9 mouse cellular contexts compared by ENCODE assay signal in the genomic region with DNA sequence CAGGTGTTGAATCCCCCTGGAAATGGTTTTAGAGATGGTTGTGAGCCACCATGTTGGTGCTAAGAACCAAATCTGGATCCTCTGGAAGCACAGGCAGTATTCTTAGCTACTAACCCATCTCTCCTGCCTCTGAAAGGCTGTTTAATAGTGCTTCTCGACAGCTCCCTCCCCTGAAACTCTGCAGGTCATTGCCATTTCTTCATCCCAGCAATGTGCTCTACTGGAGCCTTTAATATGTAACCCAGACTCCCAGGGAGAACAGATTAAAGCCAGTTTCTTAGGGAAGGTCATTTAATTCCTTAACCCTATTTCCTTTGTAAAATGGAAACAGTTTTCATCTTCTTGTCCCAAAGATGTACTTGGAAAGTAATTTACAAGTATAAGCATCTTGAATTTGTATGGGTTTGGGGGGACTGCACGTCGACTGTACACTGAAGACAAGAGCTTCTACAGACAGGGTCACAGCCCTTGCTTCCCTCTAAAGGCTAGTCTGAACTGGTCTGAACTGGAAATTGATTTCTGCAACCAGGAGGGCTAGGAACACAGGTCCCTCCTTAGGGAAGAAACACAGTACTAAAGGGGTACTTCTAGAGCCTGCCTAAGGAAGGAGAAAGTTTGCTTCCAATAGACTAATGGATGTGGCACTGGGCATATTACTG. TPM values are rescaled to one million over a fixed set of nuclear protein-coding genes. Genes with fewer than 3 reads are reported as not detected.
DNase-seq lines count a peak whose midpoint lies in the region; ATAC-seq and TF ChIP-seq lines count a peak whose summit lies in the region.
"Had no signal": no experiment of that assay in that cellular context is flagged by ENCODE, and none has a peak within 500 bp of the region (broad histone marks: within the 10 kb centered on the region; RNA-seq: fewer than 3 reads in every experiment).

No protein-coding gene starts in this region.

- ATAC-seq in midbrain, embryonic 13.5 days: no peak
- no peak for ATAC-seq in intestine, embryonic 16.5 days
- ATAC-seq in stomach, postnatal 0 days (ENCODE audit: low FRiP score, low TSS enrichment): no peak

- 73% methylated on average over 3 of the region's 3 CpGs for WGBS in midbrain, embryonic 13.5 days
- WGBS in midbrain, embryonic 10.5 days: 71% methylated on average over 3 of the region's 3 CpGs
- 65% methylated on average over 3 of the region's 3 CpGs for WGBS in intestine, embryonic 16.5 days
- WGBS in stomach, postnatal 0 days: 46% methylated on average over 3 of the region's 3 CpGs

- H3K36me3 ChIP-seq in midbrain, embryonic 13.5 days: peaks cover 21% of the 10 kb centered on the region
- H3K36me3 ChIP-seq in midbrain, embryonic 10.5 days: peaks cover 34% of the 10 kb centered on the region
- H3K36me3 ChIP-seq in intestine, embryonic 16.5 days (ENCODE audit: control insufficient read depth, insufficient read depth, low read length): no peaks in the 10 kb centered on the region; the same call in 1 of the 2 replicates
- 0 out of 2 replicates have a peak, but pooled peaks cover 2% of the 10 kb centered on the region for H3K36me3 ChIP-seq in stomach, postnatal 0 days (ENCODE audit: control insufficient read depth, insufficient read depth, low read length)

- no peak overlapping the region for H3K9ac ChIP-seq in midbrain, embryonic 13.5 days (replicated peaks)
- H3K9ac ChIP-seq in intestine, embryonic 16.5 days (ENCODE audit: low read depth, low read length): 0 out of 2 replicates have a peak overlapping the region, but pooled peaks have one; percentile 45
- H3K9ac ChIP-seq in stomach, postnatal 0 days (ENCODE audit: low read length): no peak overlapping the region
- H3K9ac ChIP-seq: limb, embryonic 15.5 days had no signal

- DNase-seq in kidney, adult 9 months: peak; percentile 80
- no peak for DNase-seq in kidney, adult 18-20 months
- DNase-seq in midbrain, embryonic 10.5 days (ENCODE audit: low spot score): no peak
- DNase-seq in stomach, postnatal 0 days (ENCODE audit: low spot score): no peak
- DNase-seq in cerebellum, postnatal 25 days: no peak

- peak overlapping the region; percentile 81; the same call in 1 of the 2 replicates for H3K4me2 ChIP-seq in midbrain, embryonic 13.5 days (replicated peaks)
- peak overlapping the region; percentile 43; the same call in 1 of the 2 replicates for H3K4me2 ChIP-seq in intestine, embryonic 16.5 days (ENCODE audit: low read depth, low read length)
- H3K4me2 ChIP-seq in stomach, postnatal 0 days (replicated peaks; ENCODE audit: low read depth): no peak overlapping the region

- peaks cover 33% of the 10 kb centered on the region for H3K27me3 ChIP-seq in midbrain, embryonic 13.5 days
- H3K27me3 ChIP-seq in midbrain, embryonic 10.5 days (ENCODE audit: low read depth, poor library complexity, severe bottlenecking): peaks cover 38% of the 10 kb centered on the region
- H3K27me3 ChIP-seq in intestine, embryonic 16.5 days (replicated peaks; ENCODE audit: control insufficient read depth, insufficient read depth, low read length): peaks cover 5% of the 10 kb centered on the region; the same call in 1 of the 2 replicates
- no peaks in the 10 kb centered on the region for H3K27me3 ChIP-seq in stomach, postnatal 0 days (ENCODE audit: control insufficient read depth, insufficient read depth, low read length)

- peaks cover 75% of the 10 kb centered on the region for H3K4me1 ChIP-seq in midbrain, embryonic 13.5 days (replicated peaks)
- H3K4me1 ChIP-seq in midbrain, embryonic 10.5 days: peaks cover 73% of the 10 kb centered on the region
- peaks cover 40% of the 10 kb centered on the region for H3K4me1 ChIP-seq in intestine, embryonic 16.5 days (ENCODE audit: control insufficient read depth, insufficient read depth, low read length)
- peaks cover 23% of the 10 kb centered on the region for H3K4me1 ChIP-seq in stomach, postnatal 0 days (replicated peaks; ENCODE audit: control insufficient read depth, insufficient read depth)

- TF ChIP-seq EP300 in stomach, postnatal 0 days (optimal IDR thresholded peaks at IDR 0.05): no peak

- H3K4me3 ChIP-seq in midbrain, embryonic 13.5 days (replicated peaks): no peak overlapping the region
- H3K4me3 ChIP-seq in midbrain, embryonic 10.5 days: no peak overlapping the region
- peak overlapping the region; percentile 15; the same call in 1 of the 2 replicates for H3K4me3 ChIP-seq in intestine, embryonic 16.5 days (ENCODE audit: low read length)
- H3K4me3 ChIP-seq in stomach, postnatal 0 days (ENCODE audit: low read depth, low read length): no peak overlapping the region

- no peaks in the 10 kb centered on the region for H3K9me3 ChIP-seq in midbrain, embryonic 13.5 days
- no peaks in the 10 kb centered on the region for H3K9me3 ChIP-seq in midbrain, embryonic 10.5 days (replicated peaks)
- H3K9me3 ChIP-seq in intestine, embryonic 16.5 days (ENCODE audit: control insufficient read depth, low read length): no peaks in the 10 kb centered on the region
- no peaks in the 10 kb centered on the region for H3K9me3 ChIP-seq in stomach, postnatal 0 days (ENCODE audit: control insufficient read depth, low read length)
- H3K9me3 ChIP-seq: heart, embryonic 10.5 days; limb, embryonic 15.5 days had no signal

- TF ChIP-seq CTCF in stomach, postnatal 0 days (IDR thresholded peaks at IDR 0.05; ENCODE audit: low read depth): no peak

- 0 out of 2 replicates have a peak overlapping the region, but pooled peaks have one; percentile 14 for H3K27ac ChIP-seq in midbrain, embryonic 13.5 days
- H3K27ac ChIP-seq in midbrain, embryonic 10.5 days (replicated peaks): no peak overlapping the region
- H3K27ac ChIP-seq in intestine, embryonic 16.5 days (ENCODE audit: low read length): peak overlapping the region; percentile 88
- H3K27ac ChIP-seq in stomach, postnatal 0 days (replicated peaks): peak overlapping the region; percentile 73; the same call in 1 of the 2 replicates
- H3K27ac ChIP-seq: heart, embryonic 10.5 days; limb, embryonic 15.5 days had no signal

RNA-seq across cellular contexts. Expression of gene Cenpb, which starts 4.5 kb away (rescaled TPM):
- 13.3 and 15.0 TPM in 2 replicates for polyA plus RNA-seq in midbrain, embryonic 13.5 days (2015; fragmentation: Nextera tagmentation; extraction: Ambion mirVana)
- polyA plus RNA-seq in midbrain, embryonic 10.5 days (2016; fragmentation: Nextera tagmentation; extraction: Ambion mirVana): 9.0 and 10.6 TPM in 2 replicates
- polyA plus RNA-seq in intestine, embryonic 16.5 days (2015; fragmentation: Nextera tagmentation; extraction: Ambion mirVana): 9.5 and 9.7 TPM in 2 replicates
- 12.2 and 13.9 TPM in 2 replicates for polyA plus RNA-seq in stomach, postnatal 0 days (2015; fragmentation: Nextera tagmentation; extraction: Ambion mirVana)

RNA-seq across cellular contexts. Expression of gene Cdc25b, which starts 11.3 kb away (rescaled TPM):
- 50.6 and 59.3 TPM in 2 replicates for polyA plus RNA-seq in midbrain, embryonic 13.5 days (2015; fragmentation: Nextera tagmentation; extraction: Ambion mirVana)
- polyA plus RNA-seq in midbrain, embryonic 10.5 days (2016; fragmentation: Nextera tagmentation; extraction: Ambion mirVana): 117 and 140 TPM in 2 replicates
- polyA plus RNA-seq in intestine, embryonic 16.5 days (2015; fragmentation: Nextera tagmentation; extraction: Ambion mirVana): 41.2 and 46.4 TPM in 2 replicates
- 38.7 and 39.5 TPM in 2 replicates for polyA plus RNA-seq in stomach, postnatal 0 days (2015; fragmentation: Nextera tagmentation; extraction: Ambion mirVana)

RNA-seq across cellular contexts. Expression of gene Spef1, which starts 11.7 kb away (rescaled TPM):
- 10.8 and 11.5 TPM in 2 replicates for polyA plus RNA-seq in midbrain, embryonic 13.5 days (2015; fragmentation: Nextera tagmentation; extraction: Ambion mirVana)
- 3.7 and 6.3 TPM in 2 replicates for polyA plus RNA-seq in midbrain, embryonic 10.5 days (2016; fragmentation: Nextera tagmentation; extraction: Ambion mirVana)
- 3.1 and 3.6 TPM in 2 replicates for polyA plus RNA-seq in intestine, embryonic 16.5 days (2015; fragmentation: Nextera tagmentation; extraction: Ambion mirVana)
- polyA plus RNA-seq in stomach, postnatal 0 days (2015; fragmentation: Nextera tagmentation; extraction: Ambion mirVana): 2.5 and 2.9 TPM in 2 replicates

RNA-seq across cellular contexts. Expression of gene 1700037H04Rik, which starts 15.5 kb away (rescaled TPM):
- polyA plus RNA-seq in midbrain, embryonic 13.5 days (2015; fragmentation: Nextera tagmentation; extraction: Ambion mirVana): 89.6 and 92.2 TPM in 2 replicates
- polyA plus RNA-seq in midbrain, embryonic 10.5 days (2016; fragmentation: Nextera tagmentation; extraction: Ambion mirVana): 136 and 145 TPM in 2 replicates
- polyA plus RNA-seq in intestine, embryonic 16.5 days (2015; fragmentation: Nextera tagmentation; extraction: Ambion mirVana): 138 and 160 TPM in 2 replicates
- 42.6 and 43.6 TPM in 2 replicates for polyA plus RNA-seq in stomach, postnatal 0 days (2015; fragmentation: Nextera tagmentation; extraction: Ambion mirVana)

RNA-seq across cellular contexts. Expression of gene Ap5s1, which starts 31.5 kb away (rescaled TPM):
- polyA plus RNA-seq in midbrain, embryonic 13.5 days (2015; fragmentation: Nextera tagmentation; extraction: Ambion mirVana): 32.7 and 33.4 TPM in 2 replicates
- 25.9 and 28.9 TPM in 2 replicates for polyA plus RNA-seq in midbrain, embryonic 10.5 days (2016; fragmentation: Nextera tagmentation; extraction: Ambion mirVana)
- polyA plus RNA-seq in intestine, embryonic 16.5 days (2015; fragmentation: Nextera tagmentation; extraction: Ambion mirVana): 27.2 and 30.7 TPM in 2 replicates
- 22.0 and 24.6 TPM in 2 replicates for polyA plus RNA-seq in stomach, postnatal 0 days (2015; fragmentation: Nextera tagmentation; extraction: Ambion mirVana)
